Mouse (Mus musculus) heart, embryonic 16.5 days (tissue): ENCODE measurements around the gene C8a. TPM values are rescaled to one million over a fixed set of nuclear protein-coding genes. Genes with fewer than 3 reads are reported as not detected.

Experiments used
- ATAC-seq: fragments of 200-750 bp; cut with Nextera tagmentation; replicated peaks from 2 replicates; pipeline ENCODE4 v1.8.0; 2017; ENCODE audit warnings: moderate number of reproducible peaks; ENCODE audit not compliant: insufficient read depth, low FRiP score; ENCODE audit errors: extremely low read depth
- H3K27ac ChIP-seq: fragments of 300-500 bp; sonication (generic); 2 replicates; pipeline ENCODE4 v1.5.1; 2014; ENCODE audit warnings: mild to moderate bottlenecking, low read length, control low read depth, moderate library complexity
- H3K27me3 ChIP-seq: fragments of 300-500 bp; sonication (generic); 2 replicates; pipeline ENCODE4 v1.6.1; 2014; ENCODE audit warnings: low read length, mixed read lengths; ENCODE audit not compliant: control insufficient read depth, insufficient read depth
- H3K36me3 ChIP-seq: fragments of 300-500 bp; sonication (generic); 2 replicates; pipeline ENCODE4 v1.6.1; 2014; ENCODE audit not compliant: control insufficient read depth, insufficient read depth
- H3K4me1 ChIP-seq: fragments of 300-500 bp; sonication (generic); 2 replicates; pipeline ENCODE4 v1.6.1; 2014; ENCODE audit warnings: low read length, mixed read lengths; ENCODE audit not compliant: control insufficient read depth, insufficient read depth
- H3K4me2 ChIP-seq: fragments of 300-500 bp; sonication (generic); 2 replicates; pipeline ENCODE4 v1.6.1; 2014; ENCODE audit warnings: low read depth, mild to moderate bottlenecking, control low read depth, low read length
- H3K4me3 ChIP-seq: fragments of 300-500 bp; sonication (generic); 2 replicates; pipeline ENCODE4 v1.5.1; 2014; ENCODE audit warnings: mild to moderate bottlenecking, control low read depth, low read length
- H3K9ac ChIP-seq: fragments of 300-500 bp; sonication (generic); 2 replicates; pipeline ENCODE4 v1.6.1; 2014; ENCODE audit warnings: low read length, control low read depth
- H3K9me3 ChIP-seq: fragments of 300-500 bp; sonication (generic); replicated peaks from 2 replicates; pipeline ENCODE4 v1.6.1; 2016; ENCODE audit warnings: low read length; ENCODE audit not compliant: control insufficient read depth
- WGBS: fragments of 180-500 bp; shearing (Covaris S2); extraction: QIAGEN DNeasy Blood & Tissue Kit; methylation state at CpG from one replicate; pipeline ENCODE4 v1.1.7; 2014; 5-methylcytosine and 5-hydroxymethylcytosine counted together
- polyA plus RNA-seq: library from polyadenylated mRNA; unstranded; fragments of >200 nt; fragmentation: Nextera tagmentation; extraction: Ambion mirVana; gene quantifications from 2 replicates; pipeline ENCODE4 v1.2.1, GENCODE M21; 2015

Gene C8a
- polyA plus RNA-seq, 1 experiment from 2014 or later: not detected

GRCm38 (mm10) chr4:104770331-104770730 lies 105.9 kb downstream of the C8a start:
- Histone ChIP-seq H3K4me3 (no peak overlapping the region), H3K36me3 (no peaks in the 10 kb centered on the region)

GRCm38 (mm10) chr4:104769602-104770001 lies 106.6 kb downstream of the C8a start:
- no peaks in the 10 kb centered on the region for H3K9me3 ChIP-seq
- H3K4me3 ChIP-seq: no peak overlapping the region
- no peaks in the 10 kb centered on the region for H3K27me3 ChIP-seq
- ATAC-seq: no peak
- H3K4me2 ChIP-seq: no peak overlapping the region
- 77% methylated on average over 8 of the region's 8 CpGs for WGBS
- no peak overlapping the region for H3K9ac ChIP-seq
- no peaks in the 10 kb centered on the region for H3K36me3 ChIP-seq
- H3K27ac ChIP-seq: no peak overlapping the region
- no peaks in the 10 kb centered on the region for H3K4me1 ChIP-seq

More at GRCm38 (mm10) chr4:104770331-104770730, 105.9 kb downstream of the C8a start:
- H3K9ac ChIP-seq: no peak overlapping the region
- no peaks in the 10 kb centered on the region for H3K4me1 ChIP-seq
- no peak for ATAC-seq
- no peaks in the 10 kb centered on the region for H3K27me3 ChIP-seq
- 62% methylated on average over 4 of the region's 4 CpGs for WGBS
- H3K9me3 ChIP-seq: no peaks in the 10 kb centered on the region
- no peak overlapping the region for H3K27ac ChIP-seq
- H3K4me2 ChIP-seq: no peak overlapping the region

GRCm38 (mm10) chr4:104768190-104768589 lies 108.0 kb downstream of the C8a start:
- Histone ChIP-seq H3K9ac (no peak overlapping the region), H3K36me3 (no peaks in the 10 kb centered on the region), H3K4me3 (no peak overlapping the region), H3K4me1 (no peaks in the 10 kb centered on the region), H3K9me3 (no peaks in the 10 kb centered on the region), H3K4me2 (no peak overlapping the region), H3K27ac (no peak overlapping the region), H3K27me3 (no peaks in the 10 kb centered on the region)
- ATAC-seq: no peak
- 78% methylated on average over 4 of the region's 4 CpGs for WGBS

GRCm38 (mm10) chr4:104766065-104766464 lies 110.1 kb downstream of the C8a start, which contains the start of gene C8b:
Gene C8b (plus strand): TSS chr4:104766317.
- no peaks in the 10 kb centered on the region for H3K4me1 ChIP-seq

More at GRCm38 (mm10) chr4:104766065-104766464, 110.1 kb downstream of the C8a start, which contains the start of gene C8b:
- Histone ChIP-seq H3K9ac (no peak within 1 kb of the TSS), H3K36me3 (no peaks in the 10 kb centered on the region), H3K4me3 (no peak within 1 kb of the TSS), H3K4me2 (no peak within 1 kb of the TSS), H3K27me3 (no peaks in the 10 kb centered on the region), H3K27ac (no peak within 1 kb of the TSS), H3K9me3 (no peaks in the 10 kb centered on the region)
- 83% methylated on average over 8 of the region's 8 CpGs for WGBS
- no peak for ATAC-seq

Other genes starting within 250 kb of the C8a start
- 0.11 and 0.15 TPM in 2 replicates for gene C8b, start 110.1 kb downstream of the C8a start, polyA plus RNA-seq
- gene Gm17662, start 19.1 kb downstream of the C8a start, polyA plus RNA-seq: not detected in 2 replicates
- gene Fyb2, start 37.1 kb upstream of the C8a start, polyA plus RNA-seq: 0.26 and 0.41 TPM in 2 replicates
- 45.3 and 49.7 TPM in 2 replicates for gene Prkaa2, start 233.5 kb upstream of the C8a start, polyA plus RNA-seq